Mouse (Mus musculus) cortical plate, adult 2 months (tissue): ENCODE measurements around the gene Lama2.

Experiments used
- CTCF ChIP-seq: fragments of 200-500 bp; IDR thresholded peaks from 2 replicates; pipeline ENCODE4 v1.5.1; 2011; ENCODE audit warnings: mild to moderate bottlenecking, control low read depth, low read length; ENCODE audit not compliant: insufficient read depth; ENCODE audit errors: extremely low read depth
- POLR2A ChIP-seq: fragments of 200-500 bp; IDR thresholded peaks from 2 replicates; pipeline ENCODE4 v1.6.1; 2011; ENCODE audit warnings: mild to moderate bottlenecking, low read length, control low read depth; ENCODE audit not compliant: insufficient read depth; ENCODE audit errors: extremely low read depth

DNA sequence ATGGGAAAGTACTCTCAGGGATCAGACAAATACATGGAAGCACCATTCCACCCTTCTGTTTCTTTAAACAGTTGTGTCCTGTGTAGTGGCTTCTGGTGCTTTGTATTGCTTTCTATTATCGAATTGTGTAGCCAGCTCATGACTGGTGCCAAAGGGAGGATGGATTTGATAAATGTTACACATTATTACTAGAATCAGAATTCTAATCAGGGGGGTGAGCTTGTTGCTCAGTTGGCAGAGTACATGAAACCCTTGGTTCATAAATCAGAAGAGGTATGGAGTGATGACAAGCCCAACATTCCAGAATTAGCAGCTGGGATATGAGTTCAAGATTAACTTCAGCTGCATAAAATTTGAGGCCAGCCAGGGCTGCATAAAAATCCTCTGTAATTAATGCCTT is 44.8 kb upstream of the Lama2 start:
- TF ChIP-seq POLR2A, result no peak
- no peak for TF ChIP-seq CTCF
